Mouse (Mus musculus) Muller cell, postnatal 12 days (primary cell): ENCODE results near the gene 1110004F10Rik.

Experiments used
- DNase-seq: peaks from one replicate; pipeline ENCODE4 v3.0.0-alpha.2; 2015; ENCODE audit errors: inconsistent ontology term

1110004F10Rik gene

DNA sequence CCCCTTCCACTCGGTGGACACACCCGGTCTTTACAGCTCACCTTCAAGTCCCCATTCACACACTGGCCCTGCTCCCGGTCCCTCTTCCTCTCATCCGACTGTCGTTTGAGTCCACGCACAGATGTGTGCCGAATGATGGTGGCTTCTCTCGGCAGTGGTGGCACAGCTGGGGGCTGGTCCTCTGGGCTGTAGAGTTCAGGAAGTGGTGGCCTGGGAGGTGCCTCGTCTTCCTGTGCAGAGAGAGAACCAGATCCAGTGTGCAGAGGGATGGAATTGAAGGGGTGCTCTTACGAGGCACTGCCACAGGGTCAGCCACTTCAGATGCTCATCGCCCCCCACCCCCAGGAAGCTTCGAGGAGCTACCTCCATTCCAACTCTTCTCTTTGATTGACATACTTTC lies 98.0 kb downstream of the 1110004F10Rik start:
- DNase-seq, result no peak

DNA sequence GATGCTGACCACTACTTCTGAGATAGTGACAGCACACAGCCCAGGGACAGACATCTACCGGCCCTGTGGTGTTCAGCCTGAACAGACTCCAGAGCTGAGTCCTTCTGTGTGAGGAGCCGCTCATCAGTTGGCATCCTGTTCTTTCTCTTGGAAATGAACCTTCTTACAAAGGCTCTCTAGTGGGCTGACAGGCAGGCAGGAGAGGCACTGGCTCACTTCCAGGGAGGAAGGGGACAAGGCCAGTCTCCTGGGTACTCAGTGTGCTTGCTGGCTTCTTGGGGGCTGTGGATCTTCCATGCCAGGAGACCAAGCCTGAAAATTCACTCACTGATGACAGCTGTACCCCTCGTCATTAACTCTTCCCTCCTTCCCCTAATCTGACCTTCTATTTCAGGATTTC lies 98.5 kb downstream of the 1110004F10Rik start:
- no peak for DNase-seq

DNA sequence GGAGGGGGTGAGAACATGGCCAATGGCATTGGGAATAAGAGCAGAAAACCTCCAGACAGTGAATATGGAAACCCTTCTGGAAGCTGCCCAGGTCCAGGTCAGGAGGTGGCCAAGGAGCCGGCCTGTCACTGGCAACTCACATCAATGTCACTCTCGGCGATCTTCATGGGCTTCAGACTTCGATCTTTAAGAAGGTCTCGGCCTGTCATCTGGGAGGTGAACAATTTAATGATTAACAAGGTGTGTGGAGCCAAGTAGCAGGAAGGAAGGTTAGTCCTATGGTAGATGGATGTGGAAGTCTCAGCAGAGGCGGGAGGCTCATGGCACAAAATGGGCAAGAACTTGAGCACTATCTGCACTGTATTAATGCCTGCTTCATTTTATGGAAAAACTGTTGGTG lies 105.8 kb downstream of the 1110004F10Rik start:
- DNase-seq, result no peak

DNA sequence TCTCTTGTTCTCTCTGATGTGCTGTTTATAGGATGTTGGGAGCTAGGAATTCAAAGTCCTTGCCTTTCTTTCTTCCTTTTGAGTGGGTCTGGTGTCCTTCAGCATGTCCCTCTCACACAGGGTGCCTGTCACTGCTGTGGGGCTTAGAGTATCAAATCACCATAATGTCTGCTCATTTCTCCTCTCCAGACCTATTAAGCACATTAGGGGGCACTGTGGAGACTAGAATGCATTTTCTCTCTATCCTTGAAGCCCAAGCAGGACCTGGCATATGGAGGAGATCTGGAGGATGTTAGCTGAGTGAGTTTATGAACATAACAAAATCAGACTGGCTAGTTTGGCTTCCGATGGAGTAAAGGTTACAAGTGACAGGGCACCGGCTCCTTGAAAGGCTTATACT lies 107.9 kb downstream of the 1110004F10Rik start:
- DNase-seq, result no peak

DNA sequence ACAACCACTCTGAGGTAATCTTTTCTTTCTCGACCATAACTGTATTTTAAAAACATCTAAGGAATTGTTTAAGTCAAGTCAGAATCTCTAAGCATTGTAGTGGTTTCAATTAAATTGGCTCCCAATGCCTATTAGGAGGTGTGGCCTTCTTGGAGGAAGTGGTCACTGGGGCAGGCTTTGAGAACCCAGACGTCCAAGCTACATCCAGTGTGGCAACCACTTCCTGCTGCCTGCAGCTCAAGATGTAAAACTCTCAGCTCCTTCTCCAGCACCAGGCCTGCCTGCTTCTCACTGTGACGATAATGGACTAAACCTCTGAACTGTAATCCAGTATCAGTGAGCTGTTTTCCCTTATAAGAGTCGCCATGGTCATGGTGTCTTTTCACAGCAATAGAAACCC lies 110.4 kb downstream of the 1110004F10Rik start:
- DNase-seq, result no peak

DNA sequence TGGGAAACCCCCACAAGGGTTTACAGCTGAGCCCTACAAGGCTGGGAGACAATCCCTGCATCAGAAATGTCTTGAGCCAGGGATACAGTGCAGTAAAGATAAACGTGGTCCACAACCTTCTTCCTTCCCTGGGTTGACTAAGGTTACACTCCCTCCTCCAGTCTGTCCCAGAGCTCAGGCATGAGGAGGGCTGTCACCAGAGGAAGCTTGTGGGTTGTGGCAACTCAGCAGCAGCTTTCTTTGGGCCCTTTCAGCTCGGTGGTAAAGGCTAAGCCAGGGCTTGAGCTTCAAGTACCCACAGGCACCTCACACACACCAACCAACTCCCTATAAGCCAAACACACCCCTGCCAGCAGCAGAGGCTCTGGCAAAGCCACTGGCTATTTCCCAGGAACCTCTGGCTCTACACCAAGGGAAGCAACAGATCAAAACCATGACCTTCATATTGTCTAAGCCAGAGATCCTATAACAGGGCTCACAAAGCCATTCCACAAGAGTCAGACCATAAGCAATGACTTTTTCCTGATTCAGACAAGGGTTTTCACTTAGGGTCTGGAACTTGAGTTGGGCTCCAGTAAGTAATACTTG lies 114.7 kb downstream of the 1110004F10Rik start:
- no peak for DNase-seq
